ENCODE assay signal across 12 mouse cellular contexts in genomic region chr3:106483796-106484405, GRCm38 (mm10). TPM values are rescaled to one million over a fixed set of nuclear protein-coding genes. Genes with fewer than 3 reads are reported as not detected.
A peak's percentile ranks its signal among the peaks of the same experiment; 100 is the strongest.
DNase-seq lines count a peak whose midpoint lies in the region; ATAC-seq and TF ChIP-seq lines count a peak whose summit lies in the region.
"Had no signal": no experiment of that assay in that cellular context is flagged by ENCODE, and none has a peak within 500 bp of the region (broad histone marks: within the 10 kb centered on the region; RNA-seq: fewer than 3 reads in every experiment).

No protein-coding gene starts in this region.

- no peak overlapping the region for H3K9ac ChIP-seq in lung, postnatal 0 days (replicated peaks; ENCODE audit: low read depth)
- no peak overlapping the region for H3K9ac ChIP-seq in kidney, embryonic 16.5 days (replicated peaks; ENCODE audit: low read length)
- H3K9ac ChIP-seq: forebrain, postnatal 0 days had no signal

- no peaks in the 10 kb centered on the region for H3K27me3 ChIP-seq in lung, postnatal 0 days (replicated peaks; ENCODE audit: insufficient read depth, low read length)
- H3K27me3 ChIP-seq in kidney, embryonic 16.5 days (ENCODE audit: insufficient read depth, low read length), result peaks cover 5% of the 10 kb centered on the region; the same call in 1 of the 2 replicates

- 54% methylated on average over 4 of the region's 4 CpGs for WGBS in lung, postnatal 0 days
- WGBS in kidney, embryonic 16.5 days, result 65% methylated on average over 4 of the region's 4 CpGs

- H3K36me3 ChIP-seq in lung, postnatal 0 days (ENCODE audit: insufficient read depth, low read length), result no peaks in the 10 kb centered on the region
- H3K36me3 ChIP-seq in kidney, embryonic 16.5 days (ENCODE audit: insufficient read depth, low read length), result no peaks in the 10 kb centered on the region

- TF ChIP-seq EP300 in lung, postnatal 0 days (IDR thresholded peaks at IDR 0.05), result no peak

- H3K4me3 ChIP-seq in lung, postnatal 0 days (ENCODE audit: low read depth, low read length), result no peak overlapping the region; the same call in 1 of the 2 replicates
- H3K4me3 ChIP-seq in kidney, embryonic 16.5 days (ENCODE audit: low read length), result no peak overlapping the region

- peak overlapping the region; percentile 92; the same call in 1 of the 2 replicates for H3K4me2 ChIP-seq in lung, postnatal 0 days (replicated peaks; ENCODE audit: low read depth, low read length)
- H3K4me2 ChIP-seq in kidney, embryonic 16.5 days (replicated peaks; ENCODE audit: low read depth, low read length), result no peak overlapping the region

- peaks cover 7% of the 10 kb centered on the region; the same call in 1 of the 2 replicates for H3K4me1 ChIP-seq in lung, postnatal 0 days (ENCODE audit: insufficient read depth, low read depth, low read length)
- peaks cover 3% of the 10 kb centered on the region; the same call in 1 of the 2 replicates for H3K4me1 ChIP-seq in kidney, embryonic 16.5 days (ENCODE audit: insufficient read depth, low read length)

- DNase-seq in lung, postnatal 0 days (ENCODE audit: low spot score), result peak; percentile 53
- DNase-seq in lung, postnatal 14 days, result no peak
- DNase-seq in CD4-positive, CD25-positive, alpha-beta regulatory T cell, adult 2 months (ENCODE audit: low read depth, low spot score), result peak; percentile 76
- DNase-seq in naive thymus-derived CD4-positive, alpha-beta T cell, adult 2 months (ENCODE audit: low read depth), result peak; percentile 82
- no peak for DNase-seq in right cerebral cortex, adult 18-20 months
- no peak for DNase-seq in embryo, embryonic 9.5 days (ENCODE audit: extremely low spot score)
- DNase-seq: forebrain, postnatal 0 days; gastrocnemius, postnatal 36 days; heart, postnatal 36 days; kidney, postnatal 14 days had no signal

- no peaks in the 10 kb centered on the region for H3K9me3 ChIP-seq in lung, postnatal 0 days (ENCODE audit: low read length)
- H3K9me3 ChIP-seq in kidney, embryonic 16.5 days (ENCODE audit: low read length), result no peaks in the 10 kb centered on the region

- no peak for TF ChIP-seq CTCF in lung, postnatal 0 days (IDR thresholded peaks at IDR 0.05)

- ATAC-seq in lung, postnatal 0 days, result no peak
- ATAC-seq in inflammation-experienced regulatory T-cells, adult 6 months, result peak; percentile 65
- no peak for ATAC-seq in kidney, embryonic 16.5 days (ENCODE audit: low FRiP score, low TSS enrichment)

- peak overlapping the region; percentile 62 for H3K27ac ChIP-seq in lung, postnatal 0 days (ENCODE audit: low read length)
- H3K27ac ChIP-seq in kidney, embryonic 16.5 days (ENCODE audit: low read length), result no peak overlapping the region

RNA-seq across cellular contexts. Expression of gene Dennd2d, which starts 1.7 kb away (rescaled TPM):
- 19.6 and 20.8 TPM in 2 replicates for polyA plus RNA-seq in lung, postnatal 0 days (2015; fragmentation: Nextera tagmentation; extraction: Ambion mirVana)
- 100 to 1,000 TPM; 110 to 379 (median 324) TPM for polyA plus RNA-seq in inflammation-experienced regulatory T-cells, adult 6 months (2017; shearing (Covaris generic))
- polyA plus RNA-seq in kidney, embryonic 16.5 days (2015; fragmentation: Nextera tagmentation; extraction: Ambion mirVana), result 8.1 and 8.7 TPM in 2 replicates

Comparison
In these comparisons a context has a peak if more than half of its experiments do, and no peak if none do; other contexts are left out.
1. DNase-seq: peak in lung, postnatal 0 days (single experiment), CD4-positive, CD25-positive, alpha-beta regulatory T cell, adult 2 months (single experiment) and naive thymus-derived CD4-positive, alpha-beta T cell, adult 2 months (single experiment); none in lung, postnatal 14 days (single experiment), right cerebral cortex, adult 18-20 months (single experiment) and embryo, embryonic 9.5 days (single experiment).